Mouse (Mus musculus) left cerebral cortex, postnatal 25 days (tissue): ENCODE data around the gene Elavl3. TPM values are rescaled to one million over a fixed set of nuclear protein-coding genes. Genes with fewer than 3 reads are reported as not detected.
"Not testable (repeated sequence)": the region's sequence is repeated elsewhere in the genome, so short reads cannot be mapped to it uniquely, and the experiment has no call there.

Source experiments
- DNase-seq, 2 experiments: peaks; one replicate each; pipeline ENCODE4 v3.0.0; 2022; ENCODE audit warnings: low spot score in 2 of 2, mixed read lengths in 1 of 2
- intact Hi-C: fragments of 180-260 bp; cut with DNase I; formaldehyde crosslinking; loops from one replicate; pipeline ENCODE4 v1.15.1; 2025
- total RNA-seq, 2 experiments: library from RNA; stranded (reverse); gene quantifications; 2 replicates each; pipeline ENCODE4 v1.2.3; 2021

Gene Elavl3
- total RNA-seq: 100 to 1,000 TPM; 158 to 160 TPM

GRCm38 (mm10) chr9:22051958-22052254, at the start of gene Elavl3:
Gene Elavl3 (minus strand): TSS chr9:22052023.
- intact Hi-C loops: loop anchor here (5.0 kb wide), 1 partner anchor 90 kb away; the partner anchor contains the start of gene Epor

GRCm38 (mm10) chr9:22099922-22100321, 48.1 kb upstream of the Elavl3 start:
- DNase-seq: no peak
- intact Hi-C loops: no loop called here

More at GRCm38 (mm10) chr9:22051958-22052254, at the start of gene Elavl3:
- peak; percentile 86 to 90 for DNase-seq

- DNase-seq: no peak
- intact Hi-C loops: no loop called here
Measured at GRCm38 (mm10) chr9:22098993-22099696, 47.3 kb upstream of the Elavl3 start, which contains the start of gene Cnn1. Gene Cnn1 (plus strand): TSS chr9:22099216.

GRCm38 (mm10) chr9:22095854-22096307, 44.1 kb upstream of the Elavl3 start:
- intact Hi-C loops: no loop called here
- DNase-seq: peak; percentile 75 to 78

GRCm38 (mm10) chr9:22092746-22093145, 40.9 kb upstream of the Elavl3 start:
- no peak for DNase-seq
- intact Hi-C loops: no loop called here

GRCm38 (mm10) chr9:22089986-22090385, 38.2 kb upstream of the Elavl3 start:
- no peak for DNase-seq
- intact Hi-C loops: no loop called here

- no peak for DNase-seq
- intact Hi-C loops: no loop called here
Measured at GRCm38 (mm10) chr9:22089281-22089680, 37.5 kb upstream of the Elavl3 start.

- intact Hi-C loops: no loop called here
- DNase-seq: no peak
Measured at GRCm38 (mm10) chr9:22087034-22087618, 35.3 kb upstream of the Elavl3 start.

GRCm38 (mm10) chr9:22086012-22086411, 34.2 kb upstream of the Elavl3 start:
- intact Hi-C loops: no loop called here
- no peak for DNase-seq

GRCm38 (mm10) chr9:22085022-22085834, 33.4 kb upstream of the Elavl3 start, which contains the start of gene Ecsit:
Gene Ecsit (minus strand): TSS chr9:22085438.
- peak; percentile 96 to 99 for DNase-seq
- intact Hi-C loops: loop anchor here (2.0 kb wide), 1 partner anchor 14 kb away; the partner anchor contains the start of genes Gm49318 and Zfp653

GRCm38 (mm10) chr9:22084667-22085021, 32.8 kb upstream of the Elavl3 start:
- intact Hi-C loops: loop anchor here (2.0 kb wide), 1 partner anchor 14 kb away; the partner anchor contains the start of genes Gm49318 and Zfp653
- no peak for DNase-seq

GRCm38 (mm10) chr9:22076223-22076622, 24.4 kb upstream of the Elavl3 start:
- DNase-seq: no peak
- intact Hi-C loops: no loop called here

- intact Hi-C loops, DNase-seq: not testable (repeated sequence)
Measured at GRCm38 (mm10) chr9:22075778-22076177, 24.0 kb upstream of the Elavl3 start.

GRCm38 (mm10) chr9:22072276-22072675, 20.5 kb upstream of the Elavl3 start:
- intact Hi-C loops: no loop called here
- DNase-seq: no peak

GRCm38 (mm10) chr9:22070791-22071573, 19.2 kb upstream of the Elavl3 start, which contains the start of the genes Gm49318 and Zfp653:
Gene Gm49318 (minus strand): TSS chr9:22071259.
Gene Zfp653 (minus strand): TSS chr9:22071376.
- DNase-seq: peak; percentile 98
- intact Hi-C loops: loop anchor here (2.0 kb wide), 1 partner anchor 14 kb away; the partner anchor contains the start of gene Ecsit

GRCm38 (mm10) chr9:22069881-22070553, 18.2 kb upstream of the Elavl3 start:
- intact Hi-C loops: loop anchor here (2.0 kb wide), 1 partner anchor 15 kb away; the partner anchor contains the start of gene Ecsit

GRCm38 (mm10) chr9:22067195-22067594, 15.4 kb upstream of the Elavl3 start:
- DNase-seq: no peak
- intact Hi-C loops: loop anchor here (2.0 kb wide), 1 partner anchor 76 kb away; no protein-coding TSS in a partner anchor

More at GRCm38 (mm10) chr9:22069881-22070553, 18.2 kb upstream of the Elavl3 start:
- DNase-seq: no peak

GRCm38 (mm10) chr9:22066433-22066832, 14.6 kb upstream of the Elavl3 start:
- peak in 1 of 2 experiments; percentile 42 for DNase-seq
- intact Hi-C loops: loop anchor here (2.0 kb wide), 1 partner anchor 76 kb away; no protein-coding TSS in a partner anchor
